Mouse (Mus musculus) retina, embryonic 14.5 days (tissue): ENCODE results near the gene Fam49a.

Source experiments
- DNase-seq: peaks from one replicate; pipeline ENCODE4 v3.0.0-alpha.2; 2015; ENCODE audit warnings: low spot score

The Fam49a gene

GRCm38 (mm10) chr12:12359923-12360322 is 98.0 kb downstream of the Fam49a start:
- DNase-seq, result no peak

DNA sequence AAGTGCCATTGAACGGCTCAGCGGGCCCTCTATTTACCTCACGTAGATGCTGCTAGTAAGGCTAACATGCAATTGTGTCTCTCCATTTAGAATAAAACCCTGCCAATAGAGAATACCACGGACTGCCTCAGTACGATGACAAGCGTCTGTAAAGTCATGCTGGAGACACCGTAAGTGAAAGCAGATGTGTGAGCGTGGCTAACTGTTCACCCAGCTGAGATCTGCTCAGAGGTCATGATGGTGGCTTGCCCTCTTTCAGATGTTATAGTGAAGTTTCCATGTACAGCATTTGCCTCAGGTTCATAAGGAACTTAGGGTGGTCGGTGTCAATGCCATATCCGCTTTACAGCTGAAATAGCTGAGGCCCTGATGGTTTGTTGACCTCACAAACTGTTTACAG is 100.4 kb downstream of the Fam49a start:
- DNase-seq, result no peak

DNA sequence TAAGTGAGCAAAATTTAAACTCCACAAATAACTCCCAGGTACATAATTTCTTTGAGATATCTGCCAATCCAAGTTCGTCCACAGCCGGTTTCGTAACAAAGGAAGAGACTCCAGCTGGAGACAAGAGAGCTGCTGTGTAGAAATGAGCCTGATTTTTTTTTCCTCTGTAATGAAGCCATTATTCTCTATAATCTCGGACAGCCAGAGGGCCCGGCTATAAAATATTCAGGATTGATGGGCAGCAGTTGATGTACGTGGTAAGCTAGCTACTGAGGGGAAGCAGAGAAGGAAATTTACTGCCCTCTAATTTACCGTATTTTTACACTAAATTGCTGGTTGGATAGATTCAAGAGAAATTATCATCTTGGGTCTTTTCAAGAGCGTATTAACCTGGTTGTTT is 102.3 kb downstream of the Fam49a start:
- DNase-seq, result no peak

GRCm38 (mm10) chr12:12367423-12367822 is 105.5 kb downstream of the Fam49a start:
- no peak for DNase-seq

GRCm38 (mm10) chr12:12373111-12373862 is 111.3 kb downstream of the Fam49a start:
- DNase-seq, result no peak

DNA sequence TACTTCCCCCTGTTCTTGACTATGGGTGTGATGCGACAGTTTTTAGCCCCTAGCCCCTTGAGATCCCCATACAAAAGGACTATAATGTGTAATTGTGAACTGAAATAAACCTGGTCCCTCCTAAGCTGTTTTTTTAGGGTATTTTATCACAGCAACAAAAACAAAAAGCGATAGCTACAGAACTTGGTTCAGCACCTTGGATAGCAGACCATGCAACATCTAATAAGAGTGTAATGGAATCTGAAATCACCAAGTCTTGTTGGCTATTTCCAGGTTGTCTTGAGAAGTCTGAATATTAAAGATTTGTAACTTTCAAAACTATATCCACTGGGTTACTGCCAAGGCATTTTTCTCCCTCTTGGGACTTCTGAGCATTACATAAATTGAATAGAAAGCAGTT is 117.1 kb downstream of the Fam49a start:
- DNase-seq, result peak; percentile 20

DNA sequence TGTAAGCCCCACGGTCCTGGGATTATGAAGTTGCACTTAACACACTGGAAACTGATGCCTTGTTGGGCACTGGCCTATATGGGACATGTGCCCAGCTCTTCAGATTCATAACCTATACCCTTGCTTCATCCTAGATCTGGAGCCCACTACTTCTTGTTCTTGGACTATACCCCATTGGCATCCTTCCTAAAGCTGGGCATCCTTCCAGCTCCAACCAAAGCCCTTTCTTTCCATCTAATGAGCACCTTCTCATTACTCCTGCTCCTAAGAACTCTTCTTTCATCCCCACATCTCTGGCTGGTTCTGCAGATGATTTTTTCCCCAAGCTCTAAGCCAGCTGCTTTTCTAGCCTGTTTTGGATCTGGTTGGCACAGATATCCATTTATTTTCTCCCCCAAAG is 127.3 kb downstream of the Fam49a start:
- DNase-seq, result no peak

DNA sequence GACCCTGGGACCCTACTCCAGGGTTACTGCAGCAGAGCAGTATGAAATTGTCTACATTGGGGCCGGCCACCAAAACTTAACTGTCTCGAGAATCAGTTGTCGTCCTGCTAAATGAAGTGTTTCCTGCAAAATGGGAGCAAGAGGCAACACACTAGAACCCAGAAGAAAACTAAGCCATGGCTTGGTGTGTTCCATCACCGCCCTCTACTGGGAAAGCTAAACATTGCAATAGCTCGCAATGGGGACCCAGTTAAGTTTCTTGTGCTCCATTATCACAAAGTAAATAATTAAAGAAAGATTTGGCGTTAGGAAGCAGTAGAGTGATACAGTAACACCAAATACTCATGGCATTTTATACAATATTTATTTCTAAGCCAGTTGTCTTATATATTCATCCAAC is 134.3 kb downstream of the Fam49a start:
- peak; percentile 66 for DNase-seq

DNA sequence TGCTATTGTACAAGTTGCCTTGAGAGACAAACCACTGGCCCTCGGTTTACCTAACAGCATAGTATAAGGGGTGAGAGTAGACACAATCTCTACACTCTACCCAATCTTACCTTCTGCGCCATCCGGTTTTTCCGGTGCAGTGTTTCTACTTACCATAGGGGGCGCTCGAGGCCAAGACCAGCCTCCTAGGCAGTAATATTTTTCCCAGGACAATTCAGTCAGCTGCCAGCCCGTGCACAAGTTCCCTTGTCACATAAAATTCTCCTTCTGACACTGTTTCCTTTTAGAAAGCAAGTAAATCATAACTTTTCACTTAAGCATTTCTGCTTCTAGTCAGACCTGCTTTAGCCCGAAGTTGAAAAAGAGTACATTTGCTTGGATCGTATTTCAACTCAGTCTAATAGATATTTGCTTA is 139.1 kb downstream of the Fam49a start:
- DNase-seq, result peak; percentile 49

GRCm38 (mm10) chr12:12401504-12401903 is 139.6 kb downstream of the Fam49a start:
- no peak for DNase-seq

GRCm38 (mm10) chr12:12405491-12406110 is 143.7 kb downstream of the Fam49a start:
- DNase-seq, result no peak

DNA sequence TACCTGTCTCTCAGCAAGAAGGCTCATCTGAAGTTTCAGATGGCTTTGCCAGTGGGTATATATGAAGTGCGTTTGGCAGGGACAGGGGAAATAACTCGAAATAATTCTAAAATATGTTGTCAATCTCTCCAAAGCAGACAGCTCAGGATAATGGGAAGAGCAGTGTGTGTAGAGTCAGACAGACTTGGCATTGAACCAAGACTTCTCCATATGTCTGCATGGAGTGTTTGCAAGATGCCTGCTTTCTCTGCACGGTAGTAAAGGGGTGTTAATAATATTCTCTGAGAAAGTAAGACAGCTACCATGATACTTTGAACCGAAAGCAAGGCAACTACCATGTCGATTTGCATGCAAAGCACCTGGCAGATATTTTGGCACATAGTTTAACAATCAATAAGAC is 147.1 kb downstream of the Fam49a start:
- no peak for DNase-seq

- peak; percentile 84 for DNase-seq
These were observed 150.7 kb downstream of the Fam49a start for GRCm38 (mm10) chr12:12412674-12413073.

GRCm38 (mm10) chr12:12420423-12420822 is 158.5 kb downstream of the Fam49a start:
- no peak for DNase-seq

- peak; percentile 95 for DNase-seq
These were observed 159.1 kb downstream of the Fam49a start for GRCm38 (mm10) chr12:12420841-12421579.

GRCm38 (mm10) chr12:12421580-12421878 is 159.6 kb downstream of the Fam49a start:
- DNase-seq, result no peak

GRCm38 (mm10) chr12:12425188-12425587 is 163.2 kb downstream of the Fam49a start:
- no peak for DNase-seq

DNA sequence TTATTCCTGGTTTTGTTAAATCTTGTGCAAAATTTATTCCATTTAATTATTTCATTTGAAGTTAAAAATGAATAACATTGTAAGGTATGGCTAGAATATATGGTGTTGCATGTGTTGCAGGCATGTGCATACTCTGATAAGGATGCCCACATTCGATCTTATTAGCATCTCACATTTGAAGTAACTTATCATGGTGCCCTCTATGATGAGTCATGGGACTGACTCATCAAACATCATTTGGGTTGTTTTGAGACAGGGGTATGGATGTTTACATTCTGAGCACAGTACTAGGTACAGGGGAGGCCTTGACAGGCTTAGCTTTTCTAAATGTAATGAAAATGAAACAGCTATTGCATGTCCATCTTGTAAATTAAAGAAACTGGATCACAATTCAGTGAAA is 165.3 kb downstream of the Fam49a start:
- DNase-seq, result no peak

- no peak for DNase-seq
These were observed 166.9 kb downstream of the Fam49a start for GRCm38 (mm10) chr12:12428886-12429285.
